Mouse (Mus musculus): ENCODE data around the gene Klk1b9. TPM values are rescaled to one million over a fixed set of nuclear protein-coding genes. Genes with fewer than 3 reads are reported as not detected.
"Not testable (repeated sequence)": the region's sequence is repeated elsewhere in the genome, so short reads cannot be mapped to it uniquely, and the experiment has no call there.

The Klk1b9 gene
- not detected in 2 replicates for total RNA-seq (2012; rRNA removed)

DNA sequence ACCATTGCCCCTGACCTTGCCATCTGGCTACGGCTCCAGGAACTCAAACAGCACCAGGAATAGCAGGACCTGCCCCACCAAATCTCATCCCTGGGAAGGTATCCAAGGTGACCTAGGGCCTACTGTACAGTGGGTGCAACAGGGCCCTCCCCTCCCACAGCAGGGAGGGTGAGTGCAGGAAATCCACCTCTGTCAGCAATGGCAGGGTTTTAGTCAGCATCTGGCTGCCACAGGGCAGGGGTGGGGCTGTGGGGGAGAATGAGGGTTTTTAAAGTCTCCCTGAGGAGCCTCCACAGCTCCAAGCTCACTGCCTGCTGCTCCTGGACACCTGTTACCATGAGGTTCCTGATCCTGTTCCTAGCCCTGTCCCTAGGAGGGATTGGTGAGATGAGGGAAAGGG lies at the start of gene Klk1b9:
Gene Klk1b9 (plus strand): TSS at position 301 of the 400 bp plus-strand sequence.
- H3K36me3 ChIP-seq (ENCODE audit: control insufficient read depth, insufficient read depth, low read length, poor library complexity, severe bottlenecking); in situ Hi-C loops (cut with MboI; ENCODE audit: low sequenced_read_pairs in 2 of 2, unreplicated experiment in 2 of 2); H3K4me1 ChIP-seq (ENCODE audit: control insufficient read depth in 2 of 2, insufficient read depth in 2 of 2, low read length in 2 of 2, poor library complexity in 1 of 2); H3K9ac ChIP-seq (ENCODE audit: insufficient read depth, low read depth, low read length, poor library complexity, severe bottlenecking); H3K9me3 ChIP-seq (ENCODE audit: control insufficient read depth, insufficient read depth, low read depth, low read length); H3K4me3 ChIP-seq (ENCODE audit: insufficient read depth in 1 of 2, low read depth in 1 of 2, low read length in 2 of 2, poor library complexity in 1 of 2, severe bottlenecking in 1 of 2); DNase-seq (ENCODE audit: low read depth, low spot score); H3K27ac ChIP-seq (ENCODE audit: insufficient read depth, low read depth, low read length, poor library complexity, severe bottlenecking): not testable (repeated sequence)

DNA sequence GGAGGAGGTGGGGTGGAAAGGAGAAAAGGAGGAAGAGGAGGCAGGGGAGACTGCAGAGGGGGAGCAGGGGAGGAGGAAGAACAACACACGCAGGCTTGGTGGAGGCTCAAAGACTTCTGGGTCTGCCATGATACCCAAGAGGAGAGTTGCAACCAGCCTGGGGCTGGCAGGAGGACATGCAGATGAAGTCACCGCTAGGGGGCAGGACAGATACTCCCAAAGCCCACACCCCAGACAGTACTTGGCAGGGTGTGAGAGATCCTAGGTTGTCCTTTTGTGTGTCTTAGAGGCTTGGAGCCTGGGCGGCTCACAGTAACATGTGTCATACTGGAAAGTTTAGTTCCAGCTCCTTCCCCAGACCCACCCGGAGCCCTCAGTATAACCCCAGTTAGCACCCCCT lies 47.3 kb upstream of the Klk1b9 start:
- H3K9ac ChIP-seq (ENCODE audit: insufficient read depth, low read depth, low read length, poor library complexity, severe bottlenecking), result no peak overlapping the region
- H3K36me3 ChIP-seq (ENCODE audit: control insufficient read depth, insufficient read depth, low read length, poor library complexity, severe bottlenecking), result no peaks in the 10 kb centered on the region
- no peak overlapping the region for H3K27ac ChIP-seq (ENCODE audit: insufficient read depth, low read depth, low read length, poor library complexity, severe bottlenecking)
- no peak overlapping the region for H3K4me3 ChIP-seq (ENCODE audit: insufficient read depth in 1 of 2, low read depth in 1 of 2, low read length in 2 of 2, poor library complexity in 1 of 2, severe bottlenecking in 1 of 2)
- no peak for TF ChIP-seq ZC3H11A (IDR thresholded peaks at IDR 0.05; ENCODE audit: borderline replicate concordance, low read depth, low read length)
- TF ChIP-seq HCFC1 (IDR thresholded peaks at IDR 0.05; ENCODE audit: borderline replicate concordance, insufficient read depth, low read length), result no peak
- TF ChIP-seq ZNF384 (IDR thresholded peaks at IDR 0.05; ENCODE audit: low read depth, low read length), result no peak
- no peak for TF ChIP-seq MAFK (IDR thresholded peaks at IDR 0.05; ENCODE audit: insufficient read depth, low read depth, low read length)
- TF ChIP-seq CHD2 (IDR thresholded peaks at IDR 0.05; ENCODE audit: low read depth, low read length), result no peak
- in situ Hi-C loops (cut with MboI; ENCODE audit: low sequenced_read_pairs in 2 of 2, unreplicated experiment in 2 of 2), result loop anchor here in 1 of 2 experiments (25.0 kb wide), 1 partner anchor 109 kb away; no protein-coding TSS in a partner anchor
- H3K4me1 ChIP-seq (ENCODE audit: control insufficient read depth in 2 of 2, insufficient read depth in 2 of 2, low read length in 2 of 2, poor library complexity in 1 of 2), result peaks cover 0 to 2% of the 10 kb centered on the region in 2 experiments; a peak in 1 of 4 replicates
- DNase-seq (ENCODE audit: low read depth, low spot score), result peak; percentile 39
- H3K9me3 ChIP-seq (ENCODE audit: control insufficient read depth, insufficient read depth, low read depth, low read length), result no peaks in the 10 kb centered on the region

DNA sequence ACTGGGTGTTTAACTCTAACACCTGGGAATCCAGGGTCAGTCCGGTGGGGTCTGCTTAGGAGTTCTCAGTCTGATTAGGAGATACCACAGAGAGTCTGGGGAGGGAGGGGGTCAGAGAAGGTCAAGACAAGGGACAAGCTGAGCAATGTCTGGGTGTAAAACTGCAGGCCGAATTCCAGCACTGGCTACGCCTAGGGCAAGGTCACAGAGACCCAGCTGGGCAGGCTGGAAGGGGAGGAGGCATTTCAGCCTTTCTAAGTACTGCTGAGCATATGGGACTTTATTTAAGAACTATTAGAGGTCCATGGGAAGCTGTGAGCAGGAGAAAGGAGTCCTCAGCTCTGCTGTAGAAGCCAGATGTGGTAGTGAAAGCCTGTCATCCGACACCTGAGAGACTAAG lies 43.5 kb upstream of the Klk1b9 start:
- H3K9ac ChIP-seq (ENCODE audit: insufficient read depth, low read depth, low read length, poor library complexity, severe bottlenecking), result no peak overlapping the region
- H3K27ac ChIP-seq (ENCODE audit: insufficient read depth, low read depth, low read length, poor library complexity, severe bottlenecking), result no peak overlapping the region
- no peaks in the 10 kb centered on the region for H3K36me3 ChIP-seq (ENCODE audit: control insufficient read depth, insufficient read depth, low read length, poor library complexity, severe bottlenecking)
- in situ Hi-C loops (cut with MboI; ENCODE audit: low sequenced_read_pairs in 2 of 2, unreplicated experiment in 2 of 2), result loop anchor here in 1 of 2 experiments (25.0 kb wide), 1 partner anchor 105 kb away; no protein-coding TSS in a partner anchor
- DNase-seq (ENCODE audit: low read depth, low spot score), result no peak
- no peak overlapping the region for H3K4me3 ChIP-seq (ENCODE audit: insufficient read depth in 1 of 2, low read depth in 1 of 2, low read length in 2 of 2, poor library complexity in 1 of 2, severe bottlenecking in 1 of 2)
- TF ChIP-seq ZC3H11A (IDR thresholded peaks at IDR 0.05; ENCODE audit: borderline replicate concordance, low read depth, low read length), result no peak
- no peak for TF ChIP-seq CHD2 (IDR thresholded peaks at IDR 0.05; ENCODE audit: low read depth, low read length)
- TF ChIP-seq HCFC1 (IDR thresholded peaks at IDR 0.05; ENCODE audit: borderline replicate concordance, insufficient read depth, low read length), result no peak
- no peak for TF ChIP-seq ZNF384 (IDR thresholded peaks at IDR 0.05; ENCODE audit: low read depth, low read length)
- no peak for TF ChIP-seq MAFK (IDR thresholded peaks at IDR 0.05; ENCODE audit: insufficient read depth, low read depth, low read length)
- no peaks in the 10 kb centered on the region for H3K9me3 ChIP-seq (ENCODE audit: control insufficient read depth, insufficient read depth, low read depth, low read length)
- no peaks in the 10 kb centered on the region for H3K4me1 ChIP-seq (ENCODE audit: control insufficient read depth in 2 of 2, insufficient read depth in 2 of 2, low read length in 2 of 2, poor library complexity in 1 of 2)

DNA sequence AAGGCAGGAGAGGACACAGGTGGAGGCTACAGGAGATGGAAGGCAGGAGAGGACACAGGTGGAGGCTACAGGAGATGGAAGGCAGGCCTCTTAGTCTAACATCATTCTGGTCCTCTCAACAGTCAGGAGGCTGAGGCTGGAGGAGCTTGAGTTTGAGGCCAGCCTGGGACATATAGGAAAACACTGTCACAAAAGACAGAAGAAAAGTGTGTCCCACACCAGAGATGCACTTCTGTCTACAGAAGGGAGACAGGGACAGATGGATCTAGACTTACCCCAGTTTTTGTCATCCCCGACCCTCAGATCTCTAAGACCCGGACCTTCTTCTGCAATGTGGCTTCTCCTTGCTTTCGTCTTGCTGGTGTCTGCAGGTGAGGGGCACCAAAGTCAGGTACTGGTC lies 42.4 kb upstream of the Klk1b9 start, which contains the start of gene Klk15:
Gene Klk15 (plus strand): TSS at position 301 of the 400 bp plus-strand sequence.
- in situ Hi-C loops (cut with MboI; ENCODE audit: low sequenced_read_pairs in 2 of 2, unreplicated experiment in 2 of 2), result loop anchor here in 1 of 2 experiments (25.0 kb wide), 1 partner anchor 104 kb away; no protein-coding TSS in a partner anchor
- no peak for DNase-seq (ENCODE audit: low read depth, low spot score)
- Histone ChIP-seq H3K4me3 (ENCODE audit: insufficient read depth in 1 of 2, low read depth in 1 of 2, low read length in 2 of 2, poor library complexity in 1 of 2, severe bottlenecking in 1 of 2) (no peak within 1 kb of the TSS), H3K9ac (ENCODE audit: insufficient read depth, low read depth, low read length, poor library complexity, severe bottlenecking) (no peak within 1 kb of the TSS), H3K36me3 (ENCODE audit: control insufficient read depth, insufficient read depth, low read length, poor library complexity, severe bottlenecking) (no peaks in the 10 kb centered on the region), H3K9me3 (ENCODE audit: control insufficient read depth, insufficient read depth, low read depth, low read length) (no peaks in the 10 kb centered on the region), H3K27ac (ENCODE audit: insufficient read depth, low read depth, low read length, poor library complexity, severe bottlenecking) (no peak within 1 kb of the TSS), H3K4me1 (ENCODE audit: control insufficient read depth in 2 of 2, insufficient read depth in 2 of 2, low read length in 2 of 2, poor library complexity in 1 of 2) (no peaks in the 10 kb centered on the region)
- TF ChIP-seq MAFK (IDR thresholded peaks at IDR 0.05; ENCODE audit: insufficient read depth, low read depth, low read length) (no peak), HCFC1 (IDR thresholded peaks at IDR 0.05; ENCODE audit: borderline replicate concordance, insufficient read depth, low read length) (no peak), ZC3H11A (IDR thresholded peaks at IDR 0.05; ENCODE audit: borderline replicate concordance, low read depth, low read length) (no peak), CHD2 (IDR thresholded peaks at IDR 0.05; ENCODE audit: low read depth, low read length) (no peak), ZNF384 (IDR thresholded peaks at IDR 0.05; ENCODE audit: low read depth, low read length) (no peak)

DNA sequence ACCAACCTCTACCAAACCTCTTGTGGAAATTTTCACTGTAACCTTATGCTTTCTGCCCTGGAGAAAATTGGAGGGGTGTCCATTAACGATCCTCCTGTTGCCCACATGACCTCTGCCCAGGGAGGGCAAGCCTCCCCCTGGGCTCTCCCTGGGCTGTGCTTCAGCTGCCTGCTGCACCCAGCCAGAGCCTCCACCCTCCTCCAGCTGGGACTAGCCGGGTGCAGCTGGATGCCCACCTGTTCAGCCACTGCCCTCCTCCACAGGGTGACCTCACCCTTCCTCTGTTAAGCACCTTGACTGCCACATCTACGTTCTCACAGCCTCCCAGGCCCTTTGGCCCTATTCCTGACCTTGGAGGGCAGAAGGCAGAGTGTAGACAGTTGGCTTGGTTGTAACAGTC lies 41.1 kb upstream of the Klk1b9 start:
- H3K4me1 ChIP-seq (ENCODE audit: control insufficient read depth in 2 of 2, insufficient read depth in 2 of 2, low read length in 2 of 2, poor library complexity in 1 of 2), result no peaks in the 10 kb centered on the region
- DNase-seq (ENCODE audit: low read depth, low spot score), result no peak
- H3K27ac ChIP-seq (ENCODE audit: insufficient read depth, low read depth, low read length, poor library complexity, severe bottlenecking), result no peak overlapping the region
- H3K9ac ChIP-seq (ENCODE audit: insufficient read depth, low read depth, low read length, poor library complexity, severe bottlenecking), result no peak overlapping the region
- H3K9me3 ChIP-seq (ENCODE audit: control insufficient read depth, insufficient read depth, low read depth, low read length), result no peaks in the 10 kb centered on the region
- H3K4me3 ChIP-seq (ENCODE audit: insufficient read depth in 1 of 2, low read depth in 1 of 2, low read length in 2 of 2, poor library complexity in 1 of 2, severe bottlenecking in 1 of 2), result no peak overlapping the region
- in situ Hi-C loops (cut with MboI; ENCODE audit: low sequenced_read_pairs in 2 of 2, unreplicated experiment in 2 of 2), result loop anchor here in 1 of 2 experiments (25.0 kb wide), 1 partner anchor 103 kb away; no protein-coding TSS in a partner anchor
- no peak for TF ChIP-seq CHD2 (IDR thresholded peaks at IDR 0.05; ENCODE audit: low read depth, low read length)
- no peak for TF ChIP-seq MAFK (IDR thresholded peaks at IDR 0.05; ENCODE audit: insufficient read depth, low read depth, low read length)
- TF ChIP-seq HCFC1 (IDR thresholded peaks at IDR 0.05; ENCODE audit: borderline replicate concordance, insufficient read depth, low read length), result no peak
- TF ChIP-seq ZNF384 (IDR thresholded peaks at IDR 0.05; ENCODE audit: low read depth, low read length), result no peak
- no peak for TF ChIP-seq ZC3H11A (IDR thresholded peaks at IDR 0.05; ENCODE audit: borderline replicate concordance, low read depth, low read length)
- no peaks in the 10 kb centered on the region for H3K36me3 ChIP-seq (ENCODE audit: control insufficient read depth, insufficient read depth, low read length, poor library complexity, severe bottlenecking)

All from ES-E14 (cell line).